Mouse (Mus musculus) olfactory bulb, adult 2 months (tissue): ENCODE data around the gene 1500011B03Rik.

Experiments used
- CTCF ChIP-seq: fragments of 200-500 bp; IDR thresholded peaks from 2 replicates; pipeline ENCODE4 v1.5.1; 2012; ENCODE audit warnings: low read depth, mild to moderate bottlenecking, low read length, moderate library complexity; ENCODE audit not compliant: insufficient read depth
- POLR2A ChIP-seq: fragments of 200-500 bp; IDR thresholded peaks from 2 replicates; pipeline ENCODE4 v1.6.1; 2012; ENCODE audit warnings: mild to moderate bottlenecking, low read depth, low read length, moderate library complexity; ENCODE audit not compliant: insufficient read depth

DNA sequence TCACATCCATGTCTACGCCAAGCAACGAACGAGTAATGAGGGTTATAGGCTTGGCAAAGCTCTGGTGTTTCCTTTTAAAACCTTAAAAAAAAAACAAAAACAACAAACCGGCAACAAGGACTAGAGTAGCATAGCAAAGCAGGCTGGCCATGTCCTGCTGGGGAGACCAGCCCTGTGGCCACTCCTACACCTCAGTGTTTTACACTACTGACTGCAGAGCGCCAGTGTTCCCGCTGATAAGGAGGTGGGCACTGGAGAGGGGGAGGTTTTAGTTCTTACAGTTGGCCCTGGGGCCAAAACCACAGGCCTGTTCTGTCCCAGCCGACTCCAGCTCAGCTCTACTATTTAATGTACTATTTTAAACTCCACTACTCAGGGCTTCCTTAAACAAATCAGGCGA is 15.8 kb downstream of the 1500011B03Rik start:
- TF ChIP-seq CTCF (no peak), POLR2A (no peak)
